Mouse (Mus musculus) MEL (cell line): Measurements from ENCODE around the gene Sox5. TPM values are rescaled to one million over a fixed set of nuclear protein-coding genes. Genes with fewer than 3 reads are reported as not detected.

Experiments
- DNase-seq: peaks from one replicate; pipeline ENCODE4 v3.0.0; 2011; ENCODE audit warnings: low read depth, low spot score
- H3K27ac ChIP-seq: 2 replicates; pipeline ENCODE4 v1.5.1; 2012; ENCODE audit warnings: low read depth, mild to moderate bottlenecking, control low read depth, low read length, moderate library complexity; ENCODE audit not compliant: control insufficient read depth
- H3K27me3 ChIP-seq, 2 experiments: fragments of 150-350 bp in 1 of 2; sonication (generic) in 1 of 2; 2 replicates each; pipeline ENCODE4 v1.6.1; 2012; ENCODE audit warnings: low read length in 2 of 2, mild to moderate bottlenecking in 2 of 2, improper control_type of control experiment in 1 of 2, moderate library complexity in 1 of 2; ENCODE audit not compliant: insufficient read depth in 2 of 2, control insufficient read depth in 1 of 2
- H3K36me3 ChIP-seq, 2 experiments: 2 replicates each; pipeline ENCODE4 v1.6.1; 2012 to 2014; ENCODE audit warnings: low read length in 2 of 2, improper control_type of control experiment in 1 of 2, inconsistent platforms in 1 of 2, mild to moderate bottlenecking in 1 of 2; ENCODE audit not compliant: insufficient read depth in 2 of 2, control insufficient read depth in 1 of 2
- H3K4me1 ChIP-seq, 2 experiments: fragments of 150-350 bp in 1 of 2; sonication (generic) in 1 of 2; 2 replicates each; pipeline ENCODE4 v1.6.1; 2012; ENCODE audit warnings: low read length in 2 of 2, improper control_type of control experiment in 1 of 2, mild to moderate bottlenecking in 1 of 2; ENCODE audit not compliant: insufficient read depth in 2 of 2, control insufficient read depth in 1 of 2
- H3K4me3 ChIP-seq, 2 experiments: fragments of 150-350 bp in 1 of 2; sonication (generic) in 1 of 2; 2 replicates each; pipeline ENCODE4 v1.5.1; 2012; ENCODE audit warnings: low read depth in 2 of 2, low read length in 2 of 2, mild to moderate bottlenecking in 2 of 2, moderate library complexity in 2 of 2, control low read depth in 1 of 2, improper control_type of control experiment in 1 of 2; ENCODE audit not compliant: control insufficient read depth in 1 of 2, insufficient read depth in 1 of 2
- H3K79me2 ChIP-seq: 2 replicates; pipeline ENCODE4 v1.6.1; 2012; ENCODE audit warnings: mild to moderate bottlenecking, low read length, moderate library complexity; ENCODE audit not compliant: control insufficient read depth, poor library complexity, insufficient read depth
- H3K9ac ChIP-seq: 2 replicates; pipeline ENCODE4 v1.6.1; 2012; ENCODE audit warnings: low read depth, mild to moderate bottlenecking, control low read depth, low read length, moderate library complexity; ENCODE audit not compliant: control insufficient read depth, poor library complexity, severe bottlenecking
- H3K9me3 ChIP-seq: fragments of 150-350 bp; sonication (generic); replicated peaks from 2 replicates; pipeline ENCODE4 v1.6.1; 2012; ENCODE audit warnings: mild to moderate bottlenecking, low read length, improper control_type of control experiment, moderate library complexity; ENCODE audit not compliant: insufficient read depth
- BHLHE40 ChIP-seq: IDR thresholded peaks from 2 replicates; pipeline ENCODE4 v1.6.1; 2012; ENCODE audit warnings: low read depth, mild to moderate bottlenecking, inconsistent platforms, low read length, improper control_type of control experiment, borderline replicate concordance
- CHD1 ChIP-seq: IDR thresholded peaks from 2 replicates; pipeline ENCODE4 v1.6.1; 2012; ENCODE audit warnings: low read depth, mild to moderate bottlenecking, inconsistent platforms, low read length, improper control_type of control experiment
- CHD2 ChIP-seq: IDR thresholded peaks from 2 replicates; pipeline ENCODE4 v1.6.1; 2011; ENCODE audit warnings: low read length, improper control_type of control experiment
- CTCF ChIP-seq, 3 experiments: IDR thresholded peaks in 2 of 3; conservative IDR thresholded peaks in 1 of 3; 2 replicates each; pipeline ENCODE4 v1.5.1; 2011 to 2012; ENCODE audit warnings: low read length in 3 of 3, low read depth in 2 of 3, mild to moderate bottlenecking in 2 of 3, improper control_type of control experiment in 1 of 3, inconsistent platforms in 1 of 3, mixed read lengths in 1 of 3, moderate library complexity in 1 of 3; ENCODE audit not compliant: control insufficient read depth in 1 of 3, insufficient read depth in 1 of 3, poor library complexity in 1 of 3, severe bottlenecking in 1 of 3
- E2F4 ChIP-seq: IDR thresholded peaks from 2 replicates; pipeline ENCODE4 v1.6.1; 2011; ENCODE audit warnings: low read depth, low read length, improper control_type of control experiment, borderline replicate concordance
- EP300 ChIP-seq, 2 experiments: IDR thresholded peaks; 2 replicates each; pipeline ENCODE4 v1.6.1; 2011; ENCODE audit warnings: improper control_type of control experiment in 2 of 2, low read length in 2 of 2, low read depth in 1 of 2, mild to moderate bottlenecking in 1 of 2
- GATA1 ChIP-seq: IDR thresholded peaks from 2 replicates; pipeline ENCODE4 v1.6.1; 2011; ENCODE audit warnings: low read depth, low read length, improper control_type of control experiment
- JUND ChIP-seq: IDR thresholded peaks from 2 replicates; pipeline ENCODE4 v1.6.1; 2011; ENCODE audit warnings: low read depth, mild to moderate bottlenecking, improper control_type of control experiment, low read length
- KAT2A ChIP-seq: conservative IDR thresholded peaks from 2 replicates; pipeline ENCODE4 v1.6.1; 2012; ENCODE audit warnings: low read depth, low read length, improper control_type of control experiment, inconsistent platforms
- MAFK ChIP-seq: IDR thresholded peaks from 2 replicates; pipeline ENCODE4 v1.6.1; 2011; ENCODE audit warnings: low read depth, mild to moderate bottlenecking, low read length, improper control_type of control experiment, borderline replicate concordance
- MAX ChIP-seq: IDR thresholded peaks from 2 replicates; pipeline ENCODE4 v1.6.1; 2011; ENCODE audit warnings: low read length, improper control_type of control experiment
- MAZ ChIP-seq: IDR thresholded peaks from 2 replicates; pipeline ENCODE4 v1.6.1; 2012; ENCODE audit warnings: low read depth, mild to moderate bottlenecking, inconsistent platforms, low read length, improper control_type of control experiment
- MEF2A ChIP-seq: IDR thresholded peaks from 2 replicates; pipeline ENCODE4 v1.6.1; 2014; ENCODE audit warnings: low read depth, mild to moderate bottlenecking, inconsistent platforms, low read length, improper control_type of control experiment; ENCODE audit not compliant: poor library complexity, insufficient replicate concordance, severe bottlenecking; ENCODE audit errors: extremely low read depth
- MXI1 ChIP-seq: IDR thresholded peaks from 2 replicates; pipeline ENCODE4 v1.6.1; 2011; ENCODE audit warnings: mild to moderate bottlenecking, low read depth, low read length, improper control_type of control experiment
- MYB ChIP-seq: IDR thresholded peaks from 2 replicates; pipeline ENCODE4 v1.6.1; 2011; ENCODE audit warnings: mild to moderate bottlenecking, low read depth, low read length, improper control_type of control experiment
- NELFE ChIP-seq: IDR thresholded peaks from 2 replicates; pipeline ENCODE4 v1.6.1; 2011; ENCODE audit warnings: low read depth, low read length, improper control_type of control experiment
- NRF1 ChIP-seq: IDR thresholded peaks from 2 replicates; pipeline ENCODE4 v1.6.1; 2014; ENCODE audit warnings: low read depth, mild to moderate bottlenecking, inconsistent platforms, low read length, improper control_type of control experiment, moderate library complexity; ENCODE audit not compliant: poor library complexity, insufficient read depth, severe bottlenecking
- POLR2A ChIP-seq, 2 experiments: IDR thresholded peaks; 2 replicates each; pipeline ENCODE4 v1.6.1; 2011 to 2012; ENCODE audit warnings: low read length in 2 of 2, mild to moderate bottlenecking in 2 of 2, control low read depth in 1 of 2, improper control_type of control experiment in 1 of 2, low read depth in 1 of 2, moderate library complexity in 1 of 2; ENCODE audit not compliant: control insufficient read depth in 1 of 2, insufficient read depth in 1 of 2, poor library complexity in 1 of 2
- POLR2AphosphoS2 ChIP-seq: IDR thresholded peaks from 2 replicates; pipeline ENCODE4 v1.6.1; 2011; ENCODE audit warnings: low read length, improper control_type of control experiment
- RAD21 ChIP-seq: IDR thresholded peaks from 2 replicates; pipeline ENCODE4 v1.6.1; 2011; ENCODE audit warnings: mild to moderate bottlenecking, low read depth, low read length, improper control_type of control experiment
- RCOR1 ChIP-seq: IDR thresholded peaks from 2 replicates; pipeline ENCODE4 v1.6.1; 2012; ENCODE audit warnings: low read depth, mild to moderate bottlenecking, inconsistent platforms, low read length, improper control_type of control experiment
- SIN3A ChIP-seq: IDR thresholded peaks from 2 replicates; pipeline ENCODE4 v1.6.1; 2012; ENCODE audit warnings: low read length, improper control_type of control experiment, inconsistent platforms
- SMC3 ChIP-seq: IDR thresholded peaks from 2 replicates; pipeline ENCODE4 v1.6.1; 2011; ENCODE audit warnings: low read depth, low read length, improper control_type of control experiment
- TAL1 ChIP-seq: IDR thresholded peaks from 2 replicates; pipeline ENCODE4 v1.6.1; 2012; ENCODE audit warnings: mild to moderate bottlenecking, inconsistent platforms, low read length, moderate library complexity, mixed read lengths
- TBP ChIP-seq: IDR thresholded peaks from 2 replicates; pipeline ENCODE4 v1.8.0; 2011; ENCODE audit warnings: low read depth, low read length, improper control_type of control experiment
- TCF12 ChIP-seq: IDR thresholded peaks from 2 replicates; pipeline ENCODE4 v1.6.1; 2014; ENCODE audit warnings: low read depth, mild to moderate bottlenecking, inconsistent platforms, low read length, improper control_type of control experiment, moderate library complexity
- USF2 ChIP-seq, 2 experiments: IDR thresholded peaks; 2 replicates each; pipeline ENCODE4 v1.6.1; 2011 to 2012; ENCODE audit warnings: improper control_type of control experiment in 2 of 2, low read length in 2 of 2, borderline replicate concordance in 1 of 2, inconsistent platforms in 1 of 2, low read depth in 1 of 2, mild to moderate bottlenecking in 1 of 2; ENCODE audit not compliant: insufficient read depth in 1 of 2
- ZMIZ1 ChIP-seq: IDR thresholded peaks from 2 replicates; pipeline ENCODE4 v1.6.1; 2012; ENCODE audit warnings: low read depth, mild to moderate bottlenecking, inconsistent platforms, low read length, improper control_type of control experiment, moderate library complexity
- polyA plus RNA-seq, 2 experiments: library from polyadenylated mRNA; stranded (reverse) in 1 of 2; unstranded in 1 of 2; fragments of >175 nt in 1 of 2; fragments of >200 nt in 1 of 2; gene quantifications; 2 replicates each; pipeline versions ENCODE4 v1.2.1 to v1.2.4; 2012; ENCODE audit warnings: low replicate concordance in 2 of 2, low read depth in 1 of 2; ENCODE audit not compliant: insufficient read length in 2 of 2, insufficient read depth in 1 of 2, missing spikeins in 1 of 2
- total RNA-seq: library from RNA; depleted of rRNA; stranded (reverse); fragments of 300-350 nt; gene quantifications from 2 replicates; pipeline ENCODE4 v1.2.3, GENCODE M21; 2012

The Sox5 gene
- total and polyA plus RNA-seq, 3 experiments, result 0.19 to 3.0 TPM; not detected in 1

DNA sequence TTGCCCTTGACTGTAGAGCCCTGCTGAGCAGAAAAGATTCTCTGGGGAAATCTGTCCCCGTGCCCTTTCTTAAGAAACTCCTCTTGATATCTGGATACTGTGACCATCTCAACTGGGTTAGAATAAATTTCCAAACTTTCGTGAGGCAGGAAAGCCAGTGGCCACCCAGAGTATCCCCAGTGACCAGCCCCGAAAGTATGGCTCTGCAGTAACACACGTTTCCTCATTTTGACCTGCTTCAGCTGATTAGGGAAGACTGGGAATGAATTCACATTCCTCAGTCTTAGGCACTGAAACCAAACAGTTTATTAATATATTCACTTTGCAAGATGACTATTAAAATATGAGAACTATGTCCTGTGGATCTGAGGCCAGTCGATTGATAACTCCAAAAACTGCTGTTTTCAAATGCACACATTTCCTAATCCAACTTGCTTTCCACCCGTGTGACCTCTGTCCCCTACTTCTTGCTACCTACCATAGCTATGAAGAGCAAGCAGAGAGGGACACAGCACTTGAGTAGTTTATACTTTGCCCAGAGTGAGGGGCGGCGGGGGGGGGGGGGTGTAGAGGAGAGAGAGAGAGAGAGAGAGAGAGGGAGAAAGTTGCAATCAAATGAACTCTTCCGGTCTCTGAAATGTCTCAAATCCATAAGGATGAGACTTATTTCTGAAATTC lies 1.0 kb downstream of the Sox5 start:
- Histone ChIP-seq H3K36me3 (no peaks in the 10 kb centered on the region), H3K79me2 (no peaks in the 10 kb centered on the region), H3K4me3 (no peak overlapping the region), H3K4me1 (no peaks in the 10 kb centered on the region), H3K9me3 (no peaks in the 10 kb centered on the region), H3K9ac (no peak overlapping the region), H3K27me3 (no peaks in the 10 kb centered on the region), H3K27ac (no peak overlapping the region)
- no peak for TF ChIP-seq EP300 (IDR thresholded peaks at IDR 0.05; ENCODE audit: low read depth in 1 of 2, low read length in 2 of 2)
- TF ChIP-seq MAX, result no peak
- TF ChIP-seq TBP, result no peak
- no peak for TF ChIP-seq MYB
- TF ChIP-seq TAL1, result no peak
- no peak for TF ChIP-seq JUND
- TF ChIP-seq TCF12, result no peak
- no peak for TF ChIP-seq NELFE
- TF ChIP-seq E2F4, result no peak
- TF ChIP-seq SIN3A, result no peak
- no peak for TF ChIP-seq MXI1
- TF ChIP-seq SMC3, result no peak
- TF ChIP-seq POLR2A (IDR thresholded peaks at IDR 0.05; ENCODE audit: control insufficient read depth in 1 of 2, insufficient read depth in 1 of 2, low read depth in 1 of 2, low read length in 2 of 2, poor library complexity in 1 of 2), result no peak
- no peak for TF ChIP-seq MAFK
- no peak for TF ChIP-seq MEF2A
- no peak for TF ChIP-seq BHLHE40
- no peak for TF ChIP-seq CTCF (IDR thresholded peaks at IDR 0.05 in 2 of 3, conservative IDR thresholded peaks at IDR 0.05 in 1 of 3; ENCODE audit: control insufficient read depth in 1 of 3, insufficient read depth in 1 of 3, low read depth in 2 of 3, low read length in 3 of 3, poor library complexity in 1 of 3, severe bottlenecking in 1 of 3)
- TF ChIP-seq GATA1, result no peak
- TF ChIP-seq KAT2A, result no peak
- no peak for DNase-seq

DNA sequence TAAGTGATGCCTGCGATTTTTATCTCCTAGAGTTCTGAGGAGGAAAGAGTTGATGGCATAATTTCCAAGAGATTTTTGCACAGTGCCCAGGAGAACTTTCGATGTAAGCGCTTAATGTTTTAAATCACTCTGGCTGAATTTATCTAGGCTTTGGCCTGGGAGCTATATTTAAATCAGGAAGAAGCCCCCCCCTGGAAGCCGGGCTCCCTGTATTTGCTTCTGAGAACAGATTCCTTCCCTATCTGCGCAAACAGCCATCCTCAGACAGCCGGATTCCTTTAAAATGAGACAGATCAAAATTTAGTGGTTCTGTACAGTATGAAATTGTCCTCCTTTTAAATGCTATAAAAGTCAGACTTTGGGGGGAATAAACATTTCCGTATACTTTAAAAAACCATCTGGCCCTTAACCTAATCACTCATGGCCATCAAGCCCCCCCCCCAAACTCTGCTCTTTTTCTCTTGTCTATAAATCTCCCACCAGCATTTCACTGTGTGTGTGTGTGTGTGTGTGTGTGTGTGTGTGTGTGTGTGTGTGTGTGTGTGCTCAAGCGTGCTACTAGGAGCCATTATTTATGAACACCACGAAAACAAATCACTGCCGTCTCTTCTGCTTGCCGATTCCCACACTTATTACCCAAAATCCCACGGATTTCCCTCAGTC lies 1.7 kb downstream of the Sox5 start:
- H3K27ac ChIP-seq, result no peak overlapping the region
- no peaks in the 10 kb centered on the region for H3K79me2 ChIP-seq
- H3K4me1 ChIP-seq, result no peaks in the 10 kb centered on the region
- no peak overlapping the region for H3K4me3 ChIP-seq
- H3K36me3 ChIP-seq, result no peaks in the 10 kb centered on the region
- no peak overlapping the region for H3K9ac ChIP-seq
- TF ChIP-seq CHD2 (no peak), SMC3 (no peak), POLR2AphosphoS2 (no peak), MAZ (no peak), NRF1 (no peak), POLR2A (IDR thresholded peaks at IDR 0.05; ENCODE audit: control insufficient read depth in 1 of 2, insufficient read depth in 1 of 2, low read depth in 1 of 2, low read length in 2 of 2, poor library complexity in 1 of 2) (no peak), TAL1 (no peak), SIN3A (no peak), CHD1 (no peak), RAD21 (no peak), BHLHE40 (no peak), ZMIZ1 (no peak), USF2 (IDR thresholded peaks at IDR 0.05; ENCODE audit: borderline replicate concordance in 1 of 2, insufficient read depth in 1 of 2, low read depth in 1 of 2, low read length in 2 of 2) (no peak), EP300 (IDR thresholded peaks at IDR 0.05; ENCODE audit: low read depth in 1 of 2, low read length in 2 of 2) (no peak), TBP (no peak), MXI1 (no peak), RCOR1 (no peak), E2F4 (no peak), MAX (no peak), KAT2A (no peak)
- TF ChIP-seq, all 39 proteins: peak for 0
- DNase-seq, result no peak
- Histone ChIP-seq H3K27me3 (no peaks in the 10 kb centered on the region), H3K9me3 (no peaks in the 10 kb centered on the region)
